Mouse (Mus musculus) kidney, postnatal 0 days (tissue): Measurements from ENCODE around the gene Psme2b. TPM values are rescaled to one million over a fixed set of nuclear protein-coding genes. Genes with fewer than 3 reads are reported as not detected.
A peak's percentile ranks its signal among the peaks of the same experiment; 100 is the strongest.

Experiments
- ATAC-seq: fragments of 200-750 bp; cut with Nextera tagmentation; replicated peaks from 2 replicates; pipeline ENCODE4 v1.8.0; 2017; ENCODE audit warnings: low read depth, moderate number of reproducible peaks, moderate TSS enrichment, moderate library complexity; ENCODE audit not compliant: low FRiP score
- DNase-seq: peaks from one replicate; pipeline ENCODE4 v3.0.0-alpha.2; 2016; ENCODE audit warnings: low spot score
- H3K27ac ChIP-seq: fragments of 300-500 bp; sonication (generic); 2 replicates; pipeline ENCODE4 v1.5.1; 2014; ENCODE audit warnings: mild to moderate bottlenecking
- H3K27me3 ChIP-seq: fragments of 300-500 bp; sonication (generic); 2 replicates; pipeline ENCODE4 v1.6.1; 2014; ENCODE audit warnings: low read length, mixed read lengths; ENCODE audit not compliant: insufficient read depth
- H3K36me3 ChIP-seq: fragments of 300-500 bp; sonication (generic); 2 replicates; pipeline ENCODE4 v1.6.1; 2014; ENCODE audit warnings: low read length, mixed read lengths; ENCODE audit not compliant: insufficient read depth
- H3K4me1 ChIP-seq: fragments of 300-500 bp; sonication (generic); replicated peaks from 2 replicates; pipeline ENCODE4 v1.6.1; 2014; ENCODE audit warnings: antibody characterized with exemption, low read length, mixed read lengths; ENCODE audit not compliant: insufficient read depth
- H3K4me2 ChIP-seq: fragments of 300-500 bp; sonication (generic); 2 replicates; pipeline ENCODE4 v1.6.1; 2014; ENCODE audit warnings: mild to moderate bottlenecking, low read length, moderate library complexity, mixed read lengths
- H3K4me3 ChIP-seq: fragments of 300-500 bp; sonication (generic); replicated peaks from 2 replicates; pipeline ENCODE4 v1.5.1; 2014; ENCODE audit warnings: low read depth, low read length
- H3K9ac ChIP-seq: fragments of 300-500 bp; sonication (generic); 2 replicates; pipeline ENCODE4 v1.6.1; 2014; ENCODE audit warnings: low read depth, low read length
- H3K9me3 ChIP-seq: fragments of 300-500 bp; sonication (generic); replicated peaks from 2 replicates; pipeline ENCODE4 v1.6.1; 2016; ENCODE audit warnings: low read length, inconsistent platforms, mixed read lengths
- CTCF ChIP-seq: IDR thresholded peaks from 2 replicates; pipeline ENCODE4 v1.5.1; 2016; ENCODE audit warnings: antibody characterized with exemption, low read depth, mild to moderate bottlenecking, moderate library complexity
- WGBS: fragments of 180-500 bp; shearing (Covaris S2); extraction: QIAGEN DNeasy Blood & Tissue Kit; methylation state at CpG from one replicate; pipeline ENCODE4 v1.1.7; 2014; 5-methylcytosine and 5-hydroxymethylcytosine counted together
- polyA plus RNA-seq: library from polyadenylated mRNA; unstranded; fragments of >200 nt; fragmentation: Nextera tagmentation; extraction: Ambion mirVana; gene quantifications from 2 replicates; pipeline ENCODE4 v1.2.1, GENCODE M21; 2015

Gene Psme2b
- polyA plus RNA-seq, 1 experiment from 2014 or later = 5.0 TPM

GRCm38 (mm10) chr11:48898812-48899431 is 47.1 kb downstream of the Psme2b start:
- no peaks in the 10 kb centered on the region for H3K27me3 ChIP-seq
- H3K4me2 ChIP-seq = no peak overlapping the region
- H3K4me1 ChIP-seq = no peaks in the 10 kb centered on the region
- DNase-seq (peak; percentile 11), ATAC-seq (no peak)
- H3K9ac ChIP-seq = no peak overlapping the region
- no peak for TF ChIP-seq CTCF
- no peaks in the 10 kb centered on the region for H3K9me3 ChIP-seq
- no peak overlapping the region for H3K4me3 ChIP-seq
- WGBS = 57% methylated on average over 2 of the region's 2 CpGs
- no peak overlapping the region for H3K27ac ChIP-seq
- no peaks in the 10 kb centered on the region for H3K36me3 ChIP-seq

Other genes with a start within 250 kb of the Psme2b start
- gene Rack1, start 145.9 kb downstream of the Psme2b start, polyA plus RNA-seq = 732 and 795 TPM in 2 replicates
- 5.2 and 5.3 TPM in 2 replicates for gene Trim41, start 128.8 kb downstream of the Psme2b start, polyA plus RNA-seq
- gene Trim7, start 120.0 kb downstream of the Psme2b start, polyA plus RNA-seq = 10.2 and 10.5 TPM in 2 replicates
- gene Gm12184, start 119.5 kb downstream of the Psme2b start, polyA plus RNA-seq = 4.4 and 10.3 TPM in 2 replicates
- 32.0 and 33.2 TPM in 2 replicates for gene Irgm1, start 74.5 kb downstream of the Psme2b start, polyA plus RNA-seq
- 0.24 and 0.43 TPM in 2 replicates for gene Gm5431, start 44.0 kb downstream of the Psme2b start, polyA plus RNA-seq
- 0.09 TPM in 2 replicates for gene Olfr56, start 32.7 kb upstream of the Psme2b start, polyA plus RNA-seq
- 0.50 and 0.92 TPM in 2 replicates for gene 9930111J21Rik1, start 33.2 kb upstream of the Psme2b start, polyA plus RNA-seq
- gene Gm12185, start 46.0 kb upstream of the Psme2b start, polyA plus RNA-seq = not detected in 2 replicates
- 4.9 and 5.5 TPM in 2 replicates for gene Tgtp1, start 48.0 kb upstream of the Psme2b start, polyA plus RNA-seq
- gene 9930111J21Rik2, start 105.1 kb upstream of the Psme2b start, polyA plus RNA-seq = 0.68 TPM in 2 replicates
- gene Tgtp2, start 118.0 kb upstream of the Psme2b start, polyA plus RNA-seq = 1.6 and 2.2 TPM in 2 replicates
- gene Ifi47, start 130.4 kb upstream of the Psme2b start, polyA plus RNA-seq = 4.3 and 6.2 TPM in 2 replicates
- 0.05 TPM in 1 of 2 replicates, not detected in the other for gene Olfr1396, start 168.7 kb upstream of the Psme2b start, polyA plus RNA-seq
- not detected in 2 replicates for gene Olfr1395, start 196.1 kb upstream of the Psme2b start, polyA plus RNA-seq
- not detected in 2 replicates for gene Olfr1394, start 208.2 kb upstream of the Psme2b start, polyA plus RNA-seq
- gene Btnl9, start 241.0 kb upstream of the Psme2b start, polyA plus RNA-seq = 2.2 and 2.5 TPM in 2 replicates